Mouse (Mus musculus) embryonic facial prominence, embryonic 11.5 days (tissue): ENCODE data around the gene Rnf32. TPM values are rescaled to one million over a fixed set of nuclear protein-coding genes. Genes with fewer than 3 reads are reported as not detected.

ENCODE experiments used
- ATAC-seq: fragments of 200-750 bp; cut with Nextera tagmentation; replicated peaks from 2 replicates; pipeline ENCODE4 v1.8.0; 2017; ENCODE audit warnings: low read depth; ENCODE audit not compliant: insufficient number of reproducible peaks, low FRiP score, low TSS enrichment
- DNase-seq: peaks from one replicate; pipeline ENCODE4 v3.0.0-alpha.2; 2015; ENCODE audit warnings: low spot score
- H3K27ac ChIP-seq: fragments of 300-500 bp; sonication (generic); replicated peaks from 2 replicates; pipeline ENCODE4 v1.5.1; 2014; ENCODE audit warnings: mild to moderate bottlenecking, low read depth, low read length, control low read depth
- H3K27me3 ChIP-seq: fragments of 300-500 bp; sonication (generic); 2 replicates; pipeline ENCODE4 v1.6.1; 2014; ENCODE audit warnings: mild to moderate bottlenecking, low read length, moderate library complexity, mixed read lengths; ENCODE audit not compliant: control insufficient read depth, insufficient read depth
- H3K36me3 ChIP-seq: fragments of 300-500 bp; sonication (generic); replicated peaks from 2 replicates; pipeline ENCODE4 v1.6.1; 2014; ENCODE audit warnings: low read depth, mild to moderate bottlenecking, low read length, moderate library complexity, mixed read lengths; ENCODE audit not compliant: control insufficient read depth, insufficient read depth
- H3K4me1 ChIP-seq: fragments of 300-500 bp; sonication (generic); 2 replicates; pipeline ENCODE4 v1.6.1; 2014; ENCODE audit warnings: low read length, mixed read lengths; ENCODE audit not compliant: control insufficient read depth, insufficient read depth
- H3K4me2 ChIP-seq: fragments of 300-500 bp; sonication (generic); 2 replicates; pipeline ENCODE4 v1.6.1; 2014; ENCODE audit warnings: low read depth, mild to moderate bottlenecking, control low read depth, low read length, moderate library complexity
- H3K4me3 ChIP-seq: fragments of 300-500 bp; sonication (generic); 2 replicates; pipeline ENCODE4 v1.5.1; 2014; ENCODE audit warnings: low read depth, low read length, control low read depth
- H3K9ac ChIP-seq: fragments of 300-500 bp; sonication (generic); replicated peaks from 2 replicates; pipeline ENCODE4 v1.6.1; 2014; ENCODE audit warnings: mild to moderate bottlenecking, control low read depth, low read length
- H3K9me3 ChIP-seq: fragments of 300-500 bp; sonication (generic); replicated peaks from 2 replicates; pipeline ENCODE4 v1.6.1; 2016; ENCODE audit warnings: mild to moderate bottlenecking, low read length, inconsistent platforms, mixed read lengths; ENCODE audit not compliant: control insufficient read depth
- WGBS: fragments of 180-500 bp; shearing (Covaris S2); extraction: QIAGEN DNeasy Blood & Tissue Kit; methylation state at CpG from one replicate; pipeline ENCODE4 v1.1.7; 2014; 5-methylcytosine and 5-hydroxymethylcytosine counted together
- polyA plus RNA-seq: library from polyadenylated mRNA; unstranded; fragments of >200 nt; fragmentation: Nextera tagmentation; extraction: Ambion mirVana; gene quantifications from 2 replicates; pipeline ENCODE4 v1.2.1, GENCODE M21; 2014

Rnf32 gene
- polyA plus RNA-seq, 1 experiment from 2014 or later = 6.6 TPM

DNA sequence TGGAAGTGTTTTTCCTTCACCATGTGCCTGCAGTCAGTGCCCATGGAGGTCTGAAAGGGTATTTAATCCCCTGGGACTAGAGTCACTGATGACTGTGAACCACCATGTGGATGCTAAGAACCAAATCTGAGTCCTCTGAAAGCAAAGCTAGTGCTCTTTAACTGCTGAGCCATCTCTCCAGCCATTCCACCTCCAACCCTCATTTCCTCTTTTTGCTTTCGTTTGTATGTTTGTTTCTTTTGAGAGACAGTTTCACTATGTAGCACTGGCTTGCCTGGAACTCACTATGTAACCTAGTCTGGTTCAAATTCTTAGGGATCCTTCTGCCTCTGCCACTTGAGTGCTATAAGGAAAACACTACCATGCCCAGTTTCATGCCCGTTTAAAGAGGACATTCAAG lies 34.7 kb downstream of the Rnf32 start:
- WGBS = 77% methylated on average over 2 of the region's 2 CpGs
- no peaks in the 10 kb centered on the region for H3K9me3 ChIP-seq
- H3K9ac ChIP-seq = no peak overlapping the region
- H3K36me3 ChIP-seq = no peaks in the 10 kb centered on the region
- no peak overlapping the region for H3K4me2 ChIP-seq
- DNase-seq (no peak), ATAC-seq (no peak)
- H3K27ac ChIP-seq = no peak overlapping the region
- no peaks in the 10 kb centered on the region for H3K4me1 ChIP-seq
- H3K4me3 ChIP-seq = no peak overlapping the region
- H3K27me3 ChIP-seq = no peaks in the 10 kb centered on the region

DNA sequence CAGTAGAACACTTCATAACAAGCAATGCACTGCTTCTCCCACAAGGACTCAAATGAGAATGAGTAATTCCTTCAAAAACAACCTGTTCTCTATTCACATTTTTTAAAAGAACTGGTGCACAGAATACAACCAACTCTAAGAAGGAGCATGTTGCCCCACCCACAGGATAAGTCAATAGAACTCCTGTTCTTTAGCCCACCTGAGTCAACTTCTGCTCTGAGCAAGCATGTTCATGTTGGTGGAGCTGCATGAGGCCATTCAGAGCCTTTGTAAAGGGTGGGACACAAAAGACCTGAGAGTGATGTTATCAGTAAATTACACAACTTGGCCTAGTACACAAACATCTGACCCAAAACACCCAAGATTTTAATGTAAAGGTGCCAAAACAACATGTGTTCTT lies 42.6 kb downstream of the Rnf32 start:
- no peak overlapping the region for H3K9ac ChIP-seq
- H3K4me1 ChIP-seq = no peaks in the 10 kb centered on the region
- H3K9me3 ChIP-seq = no peaks in the 10 kb centered on the region
- no peak for ATAC-seq
- no peak overlapping the region for H3K4me2 ChIP-seq
- no peaks in the 10 kb centered on the region for H3K36me3 ChIP-seq
- H3K4me3 ChIP-seq = no peak overlapping the region
- no peak overlapping the region for H3K27ac ChIP-seq
- no peaks in the 10 kb centered on the region for H3K27me3 ChIP-seq
- no peak for DNase-seq

DNA sequence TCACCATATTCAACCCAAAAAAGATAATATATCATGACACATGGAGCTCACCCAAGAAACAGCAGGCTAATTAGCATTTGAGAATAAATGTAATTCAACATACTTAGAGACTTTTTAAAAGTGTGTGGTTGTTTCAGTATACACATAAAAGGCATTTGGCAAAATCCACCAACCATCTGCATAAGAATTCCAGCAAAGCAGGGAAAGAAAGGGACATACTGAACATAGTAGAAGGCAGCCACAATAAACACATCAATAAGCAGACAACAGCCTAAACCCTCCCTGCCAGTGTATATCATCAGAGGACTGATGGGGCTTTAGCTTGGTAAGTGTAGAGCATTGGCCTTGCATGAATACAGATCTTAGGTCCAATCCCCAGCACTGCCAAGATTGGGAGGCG lies 49.0 kb downstream of the Rnf32 start:
- Histone ChIP-seq H3K9me3 (no peaks in the 10 kb centered on the region), H3K4me1 (no peaks in the 10 kb centered on the region), H3K4me2 (no peak overlapping the region), H3K27ac (no peak overlapping the region), H3K36me3 (no peaks in the 10 kb centered on the region), H3K4me3 (no peak overlapping the region), H3K9ac (no peak overlapping the region), H3K27me3 (no peaks in the 10 kb centered on the region)
- ATAC-seq (no peak), DNase-seq (no peak)
- no CpG with 5 or more reads among the region's 1 CpGs for WGBS

DNA sequence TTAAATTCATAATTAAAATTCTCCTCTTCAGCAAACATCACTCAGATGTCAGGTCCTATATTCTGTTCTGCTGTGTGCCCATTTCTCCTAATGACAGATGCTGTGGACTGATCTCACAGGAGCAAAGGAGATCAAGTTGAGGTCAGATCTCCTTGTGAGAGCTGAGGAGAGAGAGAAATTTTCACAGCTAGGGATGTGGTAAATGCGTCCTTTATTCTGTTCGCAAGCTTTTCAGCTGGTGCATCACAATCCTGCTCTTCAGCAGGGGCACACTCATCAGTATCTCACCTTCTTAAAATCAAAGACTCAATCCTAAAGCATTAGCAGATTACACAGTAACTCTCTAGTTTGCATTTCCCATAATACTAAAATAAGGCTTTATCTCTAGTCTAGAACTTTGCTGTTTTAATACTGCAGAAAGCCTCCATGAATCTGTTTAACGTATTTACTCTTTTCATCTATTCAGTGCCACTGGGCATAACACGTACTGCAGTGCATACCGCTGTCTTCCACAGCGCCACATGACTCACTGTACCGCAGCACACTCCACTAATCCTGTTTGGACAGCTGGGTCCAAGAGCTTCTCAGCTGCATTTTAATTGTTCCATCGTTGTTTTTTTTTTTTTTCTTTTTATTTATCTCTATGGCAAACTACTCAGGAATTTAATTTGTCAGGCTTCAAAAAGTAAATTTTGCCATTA lies 55.2 kb downstream of the Rnf32 start:
- H3K4me3 ChIP-seq = no peak overlapping the region
- 55% methylated on average over 8 of the region's 8 CpGs for WGBS
- no peaks in the 10 kb centered on the region for H3K9me3 ChIP-seq
- no peaks in the 10 kb centered on the region for H3K36me3 ChIP-seq
- no peak overlapping the region for H3K27ac ChIP-seq
- H3K4me2 ChIP-seq = no peak overlapping the region
- no peaks in the 10 kb centered on the region for H3K27me3 ChIP-seq
- no peak overlapping the region for H3K9ac ChIP-seq
- no peak for ATAC-seq
- H3K4me1 ChIP-seq = no peaks in the 10 kb centered on the region
- peak; percentile 23 for DNase-seq

DNA sequence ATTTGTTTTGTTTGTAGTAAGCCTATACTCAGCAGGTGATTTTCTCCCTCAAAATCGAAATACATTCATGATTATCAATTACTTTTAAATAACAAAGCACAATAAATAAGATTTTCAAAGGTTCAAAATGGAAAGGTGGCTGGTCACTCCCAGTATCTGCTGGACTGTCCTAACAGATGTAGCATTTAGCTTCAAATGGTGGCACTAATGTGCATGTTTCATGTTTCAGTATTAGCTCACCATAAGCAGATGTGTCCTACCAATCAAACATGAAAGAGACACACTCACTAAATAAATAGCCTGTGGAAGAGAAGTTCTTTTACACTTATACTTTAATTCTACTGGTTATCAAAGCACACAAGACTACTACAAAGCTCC lies 55.7 kb downstream of the Rnf32 start:
- Histone ChIP-seq H3K9me3 (no peaks in the 10 kb centered on the region), H3K36me3 (no peaks in the 10 kb centered on the region), H3K9ac (no peak overlapping the region), H3K27ac (no peak overlapping the region), H3K4me2 (no peak overlapping the region), H3K4me1 (no peaks in the 10 kb centered on the region), H3K4me3 (no peak overlapping the region), H3K27me3 (no peaks in the 10 kb centered on the region)
- DNase-seq = no peak
- WGBS = 71% methylated on average over 1 of the region's 1 CpGs
- ATAC-seq = no peak

DNA sequence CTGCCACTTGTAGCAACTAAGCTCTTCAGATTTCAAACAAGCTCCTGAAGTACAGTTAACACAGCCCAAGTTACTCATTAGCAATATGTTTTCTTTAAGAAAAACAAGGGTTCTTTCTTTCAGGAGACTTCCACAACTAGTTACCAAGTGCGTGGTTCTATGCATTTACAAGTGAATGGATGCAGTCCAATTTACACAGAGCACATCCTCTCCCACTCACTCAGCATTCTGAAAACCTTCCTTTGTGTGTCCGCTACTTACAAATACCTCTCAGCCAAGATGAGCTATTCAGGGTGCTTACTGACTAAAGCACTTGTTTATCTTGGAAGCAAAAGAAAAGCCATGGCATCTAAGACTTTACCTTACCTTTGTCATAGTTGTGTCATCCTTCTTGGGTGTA lies 58.1 kb downstream of the Rnf32 start:
- no peaks in the 10 kb centered on the region for H3K36me3 ChIP-seq
- WGBS = 40% methylated on average over 2 of the region's 2 CpGs
- no peaks in the 10 kb centered on the region for H3K4me1 ChIP-seq
- ATAC-seq (no peak), DNase-seq (no peak)
- no peak overlapping the region for H3K4me2 ChIP-seq
- no peak overlapping the region for H3K9ac ChIP-seq
- no peak overlapping the region for H3K27ac ChIP-seq
- H3K27me3 ChIP-seq = no peaks in the 10 kb centered on the region
- no peaks in the 10 kb centered on the region for H3K9me3 ChIP-seq
- H3K4me3 ChIP-seq = no peak overlapping the region

DNA sequence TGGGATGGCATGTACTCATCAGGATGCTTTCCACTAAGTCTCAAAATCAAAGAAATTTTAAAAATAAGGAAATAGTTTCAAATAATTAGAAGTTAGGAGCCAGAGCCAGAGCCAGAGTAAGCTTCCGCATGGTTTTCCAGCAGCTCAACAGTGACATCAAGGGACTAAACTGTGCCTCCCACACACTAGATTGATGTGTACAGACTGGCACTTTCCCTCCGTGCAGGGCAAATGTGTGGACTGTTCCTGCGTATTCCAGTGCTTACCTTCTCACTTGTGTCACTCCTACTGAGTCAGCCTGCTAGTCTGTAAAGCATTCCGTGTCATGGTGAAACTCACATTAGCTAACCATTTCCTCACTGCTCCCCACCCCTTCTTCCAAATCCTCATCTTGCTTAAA lies 75.1 kb downstream of the Rnf32 start:
- Histone ChIP-seq H3K27ac (no peak overlapping the region), H3K4me2 (no peak overlapping the region), H3K9ac (no peak overlapping the region), H3K27me3 (no peaks in the 10 kb centered on the region), H3K4me3 (no peak overlapping the region), H3K9me3 (no peaks in the 10 kb centered on the region), H3K4me1 (no peaks in the 10 kb centered on the region), H3K36me3 (no peaks in the 10 kb centered on the region)
- no peak for DNase-seq
- WGBS = 72% methylated on average over 4 of the region's 4 CpGs
- ATAC-seq = no peak

DNA sequence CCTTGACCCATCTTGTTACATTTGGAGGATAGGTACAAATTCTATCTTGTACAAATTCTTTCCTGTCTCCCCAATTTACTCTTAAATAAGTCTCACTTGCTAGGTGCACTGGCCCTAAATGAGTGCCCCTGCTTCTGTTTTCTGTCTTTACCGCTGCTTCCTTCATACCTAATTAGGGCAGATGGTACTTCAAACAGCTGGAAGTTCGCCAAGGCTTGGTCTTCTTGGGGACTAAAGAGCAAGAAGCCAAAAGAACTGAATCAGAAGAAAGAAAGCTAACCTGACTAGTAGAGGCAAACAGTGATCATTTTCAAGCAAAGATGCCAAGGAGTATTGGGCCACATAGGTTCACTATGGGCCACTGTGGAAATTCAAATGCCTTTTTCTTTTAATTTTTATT lies 77.6 kb downstream of the Rnf32 start:
- DNase-seq = no peak
- no peak overlapping the region for H3K4me2 ChIP-seq
- no peak overlapping the region for H3K9ac ChIP-seq
- no peak for ATAC-seq
- no peaks in the 10 kb centered on the region for H3K36me3 ChIP-seq
- no peaks in the 10 kb centered on the region for H3K27me3 ChIP-seq
- H3K9me3 ChIP-seq = no peaks in the 10 kb centered on the region
- 77% methylated on average over 2 of the region's 2 CpGs for WGBS
- H3K4me1 ChIP-seq = no peaks in the 10 kb centered on the region
- H3K4me3 ChIP-seq = no peak overlapping the region
- no peak overlapping the region for H3K27ac ChIP-seq
